Mouse (Mus musculus) lung, embryonic 14.5 days (tissue): ENCODE measurements at regions not wholly inside any gene's neighbourhood (a gene's known extent, or its start where the extent isn't known, plus 50 kb on each side); places are given as distances from the start of the nearest gene placed in this dataset.

Experiments
- ATAC-seq: fragments of 200-750 bp; cut with Nextera tagmentation; 2 replicates; pipeline ENCODE4 v1.8.0; 2017; ENCODE audit warnings: mild to moderate bottlenecking, moderate TSS enrichment, moderate library complexity; ENCODE audit not compliant: insufficient read depth
- DNase-seq: peaks from one replicate; pipeline ENCODE4 v3.0.0-alpha.2; 2015
- H3K27ac ChIP-seq: fragments of 300-500 bp; sonication (generic); 2 replicates; pipeline ENCODE4 v1.5.1; 2014; ENCODE audit warnings: low read depth, mild to moderate bottlenecking, moderate library complexity
- H3K27me3 ChIP-seq: fragments of 300-500 bp; sonication (generic); 2 replicates; pipeline ENCODE4 v1.6.1; 2014; ENCODE audit warnings: low read length, control low read depth; ENCODE audit not compliant: insufficient read depth
- H3K36me3 ChIP-seq: fragments of 300-500 bp; sonication (generic); 2 replicates; pipeline ENCODE4 v1.6.1; 2014; ENCODE audit warnings: control low read depth; ENCODE audit not compliant: insufficient read depth
- H3K4me1 ChIP-seq: fragments of 300-500 bp; sonication (generic); 2 replicates; pipeline ENCODE4 v1.6.1; 2014; ENCODE audit warnings: antibody characterized with exemption, control low read depth; ENCODE audit not compliant: insufficient read depth
- H3K4me2 ChIP-seq: fragments of 300-500 bp; sonication (generic); 2 replicates; pipeline ENCODE4 v1.6.1; 2014; ENCODE audit warnings: mild to moderate bottlenecking
- H3K4me3 ChIP-seq: fragments of 300-500 bp; sonication (generic); 2 replicates; pipeline ENCODE4 v1.5.1; 2014; ENCODE audit warnings: low read depth, low read length
- H3K9ac ChIP-seq: fragments of 300-500 bp; sonication (generic); 2 replicates; pipeline ENCODE4 v1.6.1; 2014
- H3K9me3 ChIP-seq: fragments of 300-500 bp; sonication (generic); 2 replicates; pipeline ENCODE4 v1.6.1; 2016; ENCODE audit warnings: low read depth, low read length, control low read depth
- CTCF ChIP-seq: IDR thresholded peaks from 2 replicates; pipeline ENCODE4 v1.5.1; 2016; ENCODE audit warnings: antibody characterized with exemption, low read depth
- WGBS: fragments of 180-500 bp; shearing (Covaris S2); extraction: QIAGEN DNeasy Blood & Tissue Kit; methylation state at CpG from one replicate; pipeline ENCODE4 v1.1.7; 2014; 5-methylcytosine and 5-hydroxymethylcytosine counted together

DNA sequence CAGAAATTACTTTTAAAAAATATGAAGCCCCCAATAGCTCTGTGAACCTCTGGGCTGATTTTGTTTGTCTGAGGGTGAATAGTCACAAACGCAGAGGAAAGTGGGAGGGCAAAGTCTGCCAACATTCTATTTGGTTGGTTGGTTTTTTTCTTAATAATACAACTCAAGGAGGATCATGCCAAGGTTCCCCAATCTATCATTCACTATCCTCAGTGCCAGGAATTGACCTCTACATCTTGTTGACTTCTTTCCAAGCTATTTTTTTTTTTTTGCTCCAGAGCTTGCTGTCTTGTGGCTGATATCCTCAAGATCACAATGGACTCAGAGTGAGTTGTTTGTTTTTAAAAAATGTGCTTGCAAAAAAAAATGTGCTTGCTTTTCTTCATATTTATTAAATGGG is 471.2 kb downstream of the Ebf1 start:
- 76% methylated on average over 1 of the region's 1 CpGs for WGBS
- H3K4me2 ChIP-seq = no peak overlapping the region
- H3K4me1 ChIP-seq = no peaks in the 10 kb centered on the region
- ATAC-seq = no peak
- DNase-seq = no peak
- H3K27me3 ChIP-seq = no peaks in the 10 kb centered on the region
- H3K4me3 ChIP-seq = no peak overlapping the region
- H3K27ac ChIP-seq = no peak overlapping the region
- H3K36me3 ChIP-seq = no peaks in the 10 kb centered on the region
- H3K9ac ChIP-seq = no peak overlapping the region
- no peaks in the 10 kb centered on the region for H3K9me3 ChIP-seq
- TF ChIP-seq CTCF = no peak

GRCm38 (mm10) chr11:45089561-45089960 is 472.4 kb downstream of the Ebf1 start:
- no peak for TF ChIP-seq CTCF
- Histone ChIP-seq H3K27me3 (no peaks in the 10 kb centered on the region), H3K4me2 (no peak overlapping the region), H3K27ac (no peak overlapping the region), H3K4me3 (no peak overlapping the region), H3K4me1 (no peaks in the 10 kb centered on the region), H3K36me3 (no peaks in the 10 kb centered on the region), H3K9ac (no peak overlapping the region), H3K9me3 (no peaks in the 10 kb centered on the region)
- ATAC-seq (no peak), DNase-seq (no peak)
- 64% methylated on average over 3 of the region's 3 CpGs for WGBS

DNA sequence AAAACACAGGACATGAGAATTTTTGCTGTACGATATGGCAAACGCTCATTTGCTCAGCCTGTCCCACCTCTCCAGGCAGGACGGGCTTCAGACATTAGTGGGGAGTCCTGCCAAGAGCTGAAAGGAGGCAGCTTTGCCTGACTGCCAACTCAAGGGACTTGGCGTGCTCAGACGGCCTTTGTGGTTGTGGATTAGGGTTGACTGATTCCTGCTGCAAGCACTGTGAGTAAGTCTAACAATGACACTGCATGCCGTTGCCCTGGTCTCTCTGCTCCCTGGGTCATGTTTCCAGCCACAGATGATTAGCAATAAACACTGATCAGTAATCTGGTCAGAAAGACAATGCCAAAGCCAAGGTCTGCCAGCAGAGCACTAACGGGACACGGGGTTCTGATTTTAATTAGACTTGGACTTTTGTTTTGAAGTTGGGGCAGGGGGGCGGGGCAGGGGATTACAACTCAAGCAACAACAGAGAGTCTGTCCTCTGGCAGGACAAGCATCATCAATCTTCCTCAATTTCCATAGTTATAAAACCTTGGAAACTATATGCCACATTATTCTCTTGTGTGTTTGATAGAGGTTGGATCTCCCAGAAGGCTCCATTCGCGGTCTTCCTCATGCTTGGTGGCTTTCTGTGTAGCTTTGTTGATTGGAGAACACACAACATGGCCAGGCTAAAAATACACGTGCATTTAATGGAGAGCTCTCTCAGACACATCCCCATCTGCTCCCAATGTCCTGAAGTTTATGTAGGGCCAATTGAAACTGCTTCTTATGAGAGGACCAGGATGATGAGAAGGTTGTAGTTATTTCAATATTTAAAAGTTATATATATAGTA is 486.6 kb downstream of the Ebf1 start:
- Histone ChIP-seq H3K27ac (no peak overlapping the region), H3K4me3 (no peak overlapping the region), H3K4me1 (no peaks in the 10 kb centered on the region), H3K9me3 (no peaks in the 10 kb centered on the region), H3K27me3 (no peaks in the 10 kb centered on the region), H3K36me3 (no peaks in the 10 kb centered on the region), H3K9ac (no peak overlapping the region), H3K4me2 (no peak overlapping the region)
- DNase-seq (peak; percentile 23), ATAC-seq (no peak)
- 69% methylated on average over 12 of the region's 12 CpGs for WGBS
- no peak for TF ChIP-seq CTCF

DNA sequence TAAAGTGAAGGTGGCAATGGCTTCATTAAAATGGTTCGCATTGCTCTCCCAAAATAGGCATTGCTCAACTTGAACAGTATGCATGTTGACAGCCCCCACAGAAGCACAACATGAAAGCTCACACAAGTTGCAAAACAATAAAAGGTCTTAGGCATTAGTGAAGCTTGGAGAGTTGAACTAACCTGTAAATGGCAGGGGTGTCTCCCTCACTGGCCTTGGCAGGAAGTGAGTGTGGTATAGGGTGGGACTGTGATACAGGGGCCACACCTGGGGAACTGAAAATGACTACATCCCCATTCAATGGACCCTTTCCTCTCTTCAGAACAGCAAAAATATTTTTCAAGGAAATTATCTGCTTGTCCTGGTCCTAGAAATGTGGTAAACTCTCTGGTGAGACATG is 499.6 kb downstream of the Ebf1 start:
- H3K27ac ChIP-seq = no peak overlapping the region
- no peak overlapping the region for H3K4me3 ChIP-seq
- 97% methylated on average over 1 of the region's 1 CpGs for WGBS
- H3K9ac ChIP-seq = no peak overlapping the region
- no peaks in the 10 kb centered on the region for H3K27me3 ChIP-seq
- H3K4me2 ChIP-seq = no peak overlapping the region
- DNase-seq = no peak
- no peaks in the 10 kb centered on the region for H3K36me3 ChIP-seq
- ATAC-seq = no peak
- TF ChIP-seq CTCF = no peak
- no peaks in the 10 kb centered on the region for H3K4me1 ChIP-seq
- no peaks in the 10 kb centered on the region for H3K9me3 ChIP-seq

GRCm38 (mm10) chr11:45123276-45123675 is 506.2 kb downstream of the Ebf1 start:
- H3K4me3 ChIP-seq = no peak overlapping the region
- no peak overlapping the region for H3K27ac ChIP-seq
- H3K4me1 ChIP-seq = no peaks in the 10 kb centered on the region
- no peak for TF ChIP-seq CTCF
- H3K9me3 ChIP-seq = no peaks in the 10 kb centered on the region
- no peak overlapping the region for H3K4me2 ChIP-seq
- H3K36me3 ChIP-seq = no peaks in the 10 kb centered on the region
- no peaks in the 10 kb centered on the region for H3K27me3 ChIP-seq
- WGBS = 77% methylated on average over 2 of the region's 2 CpGs
- DNase-seq (no peak), ATAC-seq (no peak)
- no peak overlapping the region for H3K9ac ChIP-seq

DNA sequence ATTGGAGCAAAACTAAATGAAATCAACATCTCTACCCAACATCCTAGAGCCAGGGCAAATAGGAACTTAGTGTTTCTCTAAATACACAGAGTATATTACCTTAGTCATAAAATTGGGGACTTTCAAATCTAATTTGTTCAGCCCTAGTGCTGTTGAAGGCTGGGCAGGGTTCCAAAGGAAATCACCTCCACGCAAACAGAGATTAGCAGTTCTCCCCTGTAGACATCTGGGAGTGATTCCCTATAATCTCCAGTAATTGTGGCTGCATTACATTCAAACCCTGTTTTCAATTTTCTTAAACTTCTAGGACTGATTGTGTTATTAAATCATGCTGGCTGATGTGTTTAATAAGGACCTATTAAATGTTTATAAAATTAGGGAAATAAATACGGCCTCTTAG is 519.7 kb downstream of the Ebf1 start:
- Histone ChIP-seq H3K27ac (no peak overlapping the region), H3K27me3 (no peaks in the 10 kb centered on the region), H3K4me2 (no peak overlapping the region), H3K9me3 (no peaks in the 10 kb centered on the region), H3K9ac (no peak overlapping the region), H3K4me1 (no peaks in the 10 kb centered on the region), H3K4me3 (no peak overlapping the region), H3K36me3 (no peaks in the 10 kb centered on the region)
- WGBS = 66% methylated on average over 2 of the region's 2 CpGs
- no peak for TF ChIP-seq CTCF
- no peak for ATAC-seq
- DNase-seq = no peak

- H3K9me3 ChIP-seq = no peaks in the 10 kb centered on the region
- H3K4me1 ChIP-seq = no peaks in the 10 kb centered on the region
- no peak overlapping the region for H3K4me2 ChIP-seq
- no peak for TF ChIP-seq CTCF
- H3K36me3 ChIP-seq = no peaks in the 10 kb centered on the region
- 72% methylated on average over 4 of the region's 4 CpGs for WGBS
- ATAC-seq (no peak), DNase-seq (no peak)
- H3K27me3 ChIP-seq = no peaks in the 10 kb centered on the region
- no peak overlapping the region for H3K9ac ChIP-seq
- no peak overlapping the region for H3K4me3 ChIP-seq
- no peak overlapping the region for H3K27ac ChIP-seq
These were observed 521.3 kb downstream of the Ebf1 start for GRCm38 (mm10) chr11:45138351-45138975.
